Mouse (Mus musculus): ENCODE results near the gene B3gnt9.

B3gnt9 gene

GRCm38 (mm10) chr8:105217926-105218522 lies 36.9 kb downstream of the B3gnt9 start:
- peak; percentile 4 to 12 for DNase-seq (ENCODE audit: low spot score in 2 of 2)

GRCm38 (mm10) chr8:105214104-105214503 lies 40.8 kb downstream of the B3gnt9 start:
- no peak for DNase-seq (ENCODE audit: low spot score in 2 of 2)

GRCm38 (mm10) chr8:105209153-105210110 lies 45.5 kb downstream of the B3gnt9 start:
- no peak for DNase-seq (ENCODE audit: low spot score in 2 of 2)

- no peak for DNase-seq (ENCODE audit: low spot score in 2 of 2)
These were observed 47.2 kb downstream of the B3gnt9 start for GRCm38 (mm10) chr8:105207675-105208273.

DNA sequence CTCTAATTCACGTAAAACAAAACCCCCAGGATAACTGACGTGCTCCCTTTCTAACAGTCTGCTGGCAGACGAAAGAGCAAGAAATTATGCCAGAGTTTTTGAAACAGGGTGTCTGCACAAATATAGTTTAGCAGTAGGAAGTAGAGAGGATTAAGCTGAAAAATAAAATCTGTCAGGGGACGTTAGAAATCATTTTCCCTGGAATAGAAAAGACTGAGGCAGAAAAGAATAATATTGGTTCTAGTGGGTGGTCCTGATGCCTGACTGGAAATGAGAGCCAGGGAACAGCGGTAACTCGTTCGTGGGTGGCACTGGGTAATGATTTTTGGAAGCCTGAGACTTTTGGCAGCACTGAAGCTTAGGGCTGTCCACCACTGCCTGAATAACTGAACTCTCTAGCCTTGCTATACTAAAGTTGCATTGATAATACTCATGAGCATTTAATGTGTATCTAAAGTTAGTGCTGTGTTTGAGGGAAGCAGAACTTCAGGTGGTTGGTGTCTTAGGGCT lies 48.1 kb downstream of the B3gnt9 start:
- DNase-seq (ENCODE audit: low spot score in 2 of 2) = no peak

- DNase-seq (ENCODE audit: low spot score in 2 of 2) = no peak
These were observed 49.2 kb downstream of the B3gnt9 start for GRCm38 (mm10) chr8:105205748-105206147.
